Mouse (Mus musculus): ENCODE measurements around the gene Phactr1.

The Phactr1 gene

DNA sequence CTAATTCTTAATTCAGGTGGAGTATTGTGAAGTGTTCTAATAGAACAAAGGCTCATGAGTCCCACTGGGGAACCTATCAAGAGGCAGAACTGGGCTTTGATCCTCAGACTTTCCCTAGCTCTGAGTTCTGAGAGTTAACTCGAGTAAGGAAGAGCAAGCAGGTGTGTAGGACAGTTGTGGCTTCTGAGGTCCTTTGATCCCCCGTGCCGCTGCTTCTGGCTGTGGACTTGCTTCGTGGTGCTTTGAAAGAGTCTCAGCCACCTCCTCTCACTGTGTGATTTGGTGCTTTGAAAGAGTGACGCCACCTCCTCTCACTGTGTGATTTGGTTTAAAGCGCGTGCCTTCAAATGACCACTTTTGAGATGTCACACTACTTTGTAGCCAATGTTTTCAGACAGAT is 305.4 kb downstream of the Phactr1 start:
- no peak for DNase-seq

DNA sequence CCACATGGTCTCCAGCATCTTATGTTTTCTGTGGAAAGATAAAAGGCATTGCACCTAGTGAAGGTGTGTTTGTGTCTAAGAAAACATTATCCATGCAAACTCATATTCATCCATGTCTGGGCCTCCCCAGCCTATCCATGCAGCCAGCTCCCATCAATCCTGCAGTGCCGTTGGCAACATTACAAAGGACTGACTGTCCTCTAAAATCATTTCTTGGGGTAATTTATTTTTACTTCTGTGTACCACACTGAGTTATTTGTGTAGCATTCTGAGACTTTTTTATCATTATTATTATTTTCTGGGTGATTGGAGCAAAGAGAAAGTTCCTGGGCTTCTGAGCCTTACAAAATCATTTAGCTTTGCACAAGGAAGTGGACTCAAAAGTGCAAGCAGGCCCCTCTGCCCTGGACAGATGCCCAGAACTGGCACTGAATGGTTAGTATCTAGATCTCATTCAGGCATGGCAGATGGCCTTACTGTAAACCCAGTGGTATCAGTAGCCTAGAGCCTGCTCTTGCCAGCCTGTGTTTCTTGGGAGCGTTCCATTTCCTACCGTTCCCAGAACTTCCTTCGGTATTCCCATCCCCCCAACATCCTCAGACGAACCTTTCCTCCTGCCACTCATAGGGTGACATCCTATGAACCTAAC is 307.6 kb downstream of the Phactr1 start:
- DNase-seq = peak; percentile 93

DNA sequence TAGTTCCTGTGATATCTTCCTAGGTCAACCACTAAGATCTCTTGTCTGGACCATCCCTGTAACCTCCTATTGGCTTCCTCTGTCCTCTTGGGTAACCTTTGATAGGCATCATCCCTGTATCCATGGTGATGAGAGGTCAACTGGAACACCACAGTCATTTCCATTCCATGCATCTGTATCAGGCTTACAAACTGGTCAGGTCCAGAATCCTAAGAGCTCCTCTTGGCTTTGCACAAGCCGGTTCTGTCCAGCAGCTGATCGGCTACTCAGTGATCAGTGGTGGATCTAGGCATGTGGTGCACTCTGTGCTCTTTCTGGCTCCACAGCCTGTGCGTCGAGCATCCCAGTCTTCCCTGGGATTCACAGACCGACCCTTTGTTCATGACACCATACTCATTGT is 309.1 kb downstream of the Phactr1 start:
- no peak for DNase-seq

DNA sequence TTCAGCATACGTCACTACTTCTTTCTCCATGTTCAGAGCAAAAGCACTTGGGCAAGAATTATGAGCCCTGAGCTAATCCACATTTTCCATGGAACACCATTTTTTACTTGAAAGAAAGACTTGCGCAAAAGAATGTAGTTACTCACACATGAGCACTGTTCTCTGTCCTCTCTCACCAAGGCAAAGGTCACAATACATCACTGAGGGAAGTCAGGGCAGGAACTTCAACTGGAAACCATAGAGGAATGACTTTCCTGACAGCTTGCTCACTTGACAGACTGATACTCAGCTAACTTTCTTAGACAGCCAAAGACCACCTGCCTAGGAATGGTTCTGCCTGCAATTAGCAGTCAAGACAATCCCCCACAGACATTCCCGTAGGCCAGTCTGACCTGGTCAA is 309.6 kb downstream of the Phactr1 start:
- DNase-seq = no peak

DNA sequence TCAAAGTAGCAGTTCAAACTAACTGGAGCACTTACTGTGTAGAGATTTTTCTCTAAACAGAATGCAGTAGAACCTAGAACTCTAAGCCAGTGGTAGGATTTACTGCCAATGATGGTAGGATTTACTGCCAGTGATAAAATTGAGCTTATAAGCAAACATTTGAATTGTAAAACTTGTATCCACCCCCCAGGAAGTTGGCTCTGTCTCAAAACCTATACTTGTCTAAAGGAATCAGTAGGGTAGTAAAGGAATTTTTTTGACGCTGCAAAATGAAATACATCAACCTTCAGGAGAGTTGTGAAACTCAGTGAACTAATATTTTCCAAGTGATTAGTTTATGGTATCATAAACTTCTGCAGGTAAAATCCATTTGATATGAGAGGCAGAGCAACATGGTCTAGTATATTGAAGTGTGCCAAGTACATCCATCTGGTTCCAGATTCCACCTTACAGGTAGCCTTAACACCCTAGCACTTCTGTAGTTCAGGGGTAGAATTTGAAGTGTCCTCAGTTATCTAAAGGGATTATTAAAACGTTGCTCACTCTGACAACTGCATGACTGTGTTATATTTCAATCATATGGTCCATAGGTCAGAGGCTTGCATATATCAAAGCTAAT is 310.2 kb downstream of the Phactr1 start:
- DNase-seq = no peak

DNA sequence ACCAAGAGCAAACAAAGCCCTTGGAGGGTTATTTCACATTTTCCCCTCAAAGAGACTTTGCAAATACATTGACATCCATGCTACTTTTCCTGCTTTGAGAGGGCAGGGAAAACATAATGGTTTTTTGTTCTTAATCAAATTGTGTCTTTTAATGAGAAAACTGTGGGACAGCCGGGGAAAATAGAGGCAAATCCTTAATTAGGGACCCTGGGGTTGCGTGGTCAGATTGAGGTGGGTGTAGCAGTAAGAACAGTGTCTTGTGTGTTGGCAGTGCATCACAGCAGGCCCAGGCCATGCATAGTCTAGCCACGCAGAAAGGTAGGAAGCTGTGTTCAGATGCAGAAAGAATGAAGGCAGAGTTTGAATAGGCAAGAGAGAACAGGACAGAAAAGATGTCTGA is 310.7 kb downstream of the Phactr1 start:
- no peak for DNase-seq

DNA sequence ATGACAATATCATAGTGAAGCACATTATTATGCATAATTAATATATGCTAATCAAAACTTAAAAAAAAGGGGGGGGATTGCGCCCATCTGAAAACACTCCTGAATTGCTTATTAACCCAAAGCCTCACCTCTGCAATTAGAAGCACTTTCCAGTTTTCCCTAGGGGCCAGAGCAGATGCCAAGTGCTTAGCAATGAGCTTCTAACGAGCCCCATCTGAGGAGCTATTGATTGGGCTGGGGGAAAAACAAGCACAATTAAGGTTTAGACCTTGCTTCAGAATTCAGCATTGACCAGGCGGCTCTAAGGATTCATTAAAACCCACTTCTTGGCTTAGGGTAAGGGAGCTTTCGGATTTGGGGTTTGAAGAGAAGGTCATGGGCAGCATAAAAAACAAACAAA is 311.9 kb downstream of the Phactr1 start:
- DNase-seq = no peak

DNA sequence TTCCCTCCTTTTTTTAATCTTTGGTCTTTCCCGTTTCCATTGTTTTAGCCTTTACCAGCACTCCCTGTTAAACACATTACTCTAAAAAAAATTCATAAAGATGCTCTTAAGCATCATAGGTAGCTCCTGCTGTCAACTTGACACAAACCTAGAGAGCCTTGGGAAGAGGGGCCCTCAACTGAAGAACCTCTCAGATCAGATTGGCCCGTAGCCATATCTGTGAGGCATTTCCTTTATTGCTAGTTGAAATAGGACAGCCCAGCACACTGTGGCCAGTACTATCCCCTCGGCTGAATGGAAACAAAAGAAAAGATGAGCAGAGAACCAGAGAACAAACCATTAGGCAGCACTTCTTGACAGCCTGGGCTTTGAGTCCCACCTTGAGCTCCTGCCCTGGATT is 313.9 kb downstream of the Phactr1 start:
- no peak for DNase-seq

DNA sequence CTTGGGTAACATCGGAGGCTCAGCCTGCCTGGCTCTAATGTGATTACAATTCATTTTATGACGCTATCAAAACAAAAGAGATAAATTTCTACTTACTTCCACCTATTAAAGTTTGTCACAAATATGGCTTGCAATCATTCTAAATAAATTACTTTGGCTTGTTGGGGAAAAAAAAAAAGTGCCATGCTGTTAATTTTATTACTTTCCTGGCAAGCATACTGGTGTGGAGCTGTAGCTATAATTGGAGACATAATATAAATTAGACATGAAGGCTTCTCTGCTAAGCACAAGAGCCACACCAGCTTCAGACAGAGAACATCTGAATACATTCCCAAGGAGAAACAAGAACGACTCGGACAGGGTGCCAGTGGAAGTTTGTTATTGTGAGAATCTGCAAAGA is 315.8 kb downstream of the Phactr1 start:
- no peak for DNase-seq

DNA sequence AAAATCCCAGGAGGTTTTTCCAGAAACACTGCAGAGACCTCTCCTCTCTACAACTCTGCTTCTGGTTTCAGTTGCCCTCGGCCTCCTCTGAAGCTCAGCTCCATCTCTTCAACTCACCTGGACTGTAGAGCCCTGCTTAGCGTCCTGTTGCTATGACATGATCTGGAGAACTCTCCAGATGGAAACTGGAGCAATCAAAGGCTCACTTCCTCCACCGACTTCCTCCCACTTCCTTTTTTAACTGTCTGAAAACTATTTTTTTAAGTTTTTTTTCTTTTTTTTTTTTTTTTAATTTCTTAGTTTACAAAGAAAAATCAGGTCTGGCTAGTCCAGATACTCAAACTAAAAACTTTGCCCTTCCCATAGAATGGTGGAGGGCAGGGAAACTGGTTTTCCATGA is 318.9 kb downstream of the Phactr1 start:
- no peak for DNase-seq

DNA sequence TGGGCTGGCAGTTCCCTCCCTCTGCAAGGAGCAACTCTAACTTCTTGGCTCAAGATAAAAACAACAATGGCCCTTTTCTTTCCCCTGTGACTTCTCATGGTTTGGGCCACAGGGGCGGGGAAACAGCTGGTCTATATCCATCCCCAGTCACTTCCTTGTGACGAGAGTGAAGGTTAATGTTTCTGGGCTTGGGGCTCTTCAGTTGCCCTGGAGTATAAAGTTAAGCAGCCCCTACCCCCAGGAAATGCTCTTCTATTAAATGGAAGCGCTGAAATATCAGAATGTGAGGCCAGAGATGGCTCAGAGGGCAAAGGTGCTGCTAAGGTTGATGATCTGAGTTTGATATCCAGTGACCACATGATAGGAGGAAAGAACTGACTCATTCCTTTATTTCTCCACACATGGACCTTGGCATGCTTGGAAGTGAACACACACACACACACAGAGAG is 324.7 kb downstream of the Phactr1 start:
- no peak for DNase-seq

DNA sequence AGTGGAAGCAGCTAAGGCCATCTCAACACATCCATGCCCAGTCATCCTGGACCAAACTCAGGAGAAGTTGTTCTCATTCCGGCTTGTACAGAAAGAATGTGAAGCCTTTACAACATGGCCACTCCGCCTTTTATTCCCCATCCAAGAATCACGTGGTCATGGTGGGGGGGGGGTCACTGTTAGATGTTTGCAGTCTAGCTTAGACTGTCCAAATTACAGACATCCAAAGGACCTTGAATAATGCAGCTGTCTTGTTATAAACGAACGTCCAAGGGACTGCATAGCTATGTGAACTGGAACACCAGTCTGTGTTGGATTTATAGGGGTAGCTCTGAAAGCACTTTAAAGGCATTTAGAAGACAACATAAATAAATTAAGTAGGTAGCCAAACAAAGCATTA is 328.0 kb downstream of the Phactr1 start:
- no peak for DNase-seq

DNA sequence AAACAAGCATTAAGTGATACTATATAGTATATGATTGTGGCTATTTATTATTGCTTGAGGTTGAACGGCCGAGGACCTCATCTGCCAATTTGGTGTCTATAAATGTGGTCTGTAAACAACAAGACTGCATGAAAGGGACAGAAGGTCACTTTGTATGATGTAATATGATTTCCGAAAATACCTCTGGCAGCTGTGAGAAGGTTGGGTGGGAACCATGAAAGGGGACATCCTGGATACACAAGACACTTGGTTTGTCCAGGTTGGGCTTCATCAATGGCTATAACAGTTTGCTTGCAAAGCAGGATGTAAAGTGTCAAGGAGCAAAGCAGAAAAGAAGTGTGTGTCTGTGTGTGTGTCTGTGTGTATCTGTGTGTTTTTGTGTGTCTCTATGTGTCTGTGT is 329.2 kb downstream of the Phactr1 start:
- no peak for DNase-seq

DNA sequence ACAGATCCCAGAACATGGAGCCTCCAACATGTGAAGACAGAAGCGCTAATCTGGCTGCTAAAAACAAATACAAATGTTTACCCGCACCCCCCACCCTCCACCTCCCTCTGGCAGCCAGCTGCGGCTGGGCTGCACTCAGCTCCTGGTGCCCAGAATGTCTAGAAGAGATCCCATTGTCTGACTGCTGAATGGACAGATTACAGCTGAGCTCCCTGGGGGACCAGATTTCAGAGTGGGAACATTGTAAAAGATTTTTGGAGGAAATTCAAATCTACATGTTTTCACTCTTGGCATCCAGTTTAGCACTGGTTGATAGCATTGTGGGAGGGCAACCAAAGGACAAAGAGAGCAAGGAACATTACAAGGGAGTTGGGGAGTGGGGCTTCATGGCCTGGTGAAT is 331.1 kb downstream of the Phactr1 start:
- no peak for DNase-seq

DNA sequence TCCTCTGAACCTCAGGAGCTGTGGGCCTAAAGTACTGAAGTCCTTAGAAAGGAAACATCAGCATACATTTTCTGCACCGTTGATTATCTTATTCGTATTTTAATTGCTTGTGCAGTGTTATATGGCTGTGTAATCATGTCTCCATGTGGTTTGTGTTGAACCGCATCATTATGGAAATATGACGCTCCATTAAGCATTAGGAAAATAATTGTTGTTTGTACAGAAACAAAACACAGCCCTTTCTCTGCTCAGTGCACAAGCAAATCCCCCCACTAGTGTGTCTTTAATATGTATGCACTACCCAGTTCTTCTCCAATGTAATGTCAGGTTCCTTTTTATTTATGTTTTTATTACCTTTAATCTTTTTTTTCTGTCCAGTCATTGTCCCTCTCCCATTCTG is 333.6 kb downstream of the Phactr1 start:
- no peak for DNase-seq

DNA sequence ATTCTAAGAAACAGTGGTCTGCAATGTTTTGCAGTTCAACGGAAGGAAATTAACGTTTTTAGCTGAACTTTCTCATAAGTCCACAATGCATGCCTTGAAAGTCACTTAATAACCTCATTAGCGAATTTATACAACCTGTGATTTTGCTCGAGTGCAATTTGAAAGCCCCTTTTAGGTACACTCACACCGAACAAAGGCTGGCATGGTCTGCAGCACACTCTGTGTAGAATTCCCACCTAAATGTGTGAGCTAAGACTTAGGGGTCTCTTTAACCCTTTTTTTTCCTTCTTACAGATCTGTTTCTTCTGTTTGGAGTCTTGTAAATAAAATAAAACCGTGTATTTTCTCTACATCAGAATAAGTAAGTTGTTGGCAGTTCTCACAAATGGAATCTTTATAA is 335.3 kb downstream of the Phactr1 start:
- DNase-seq = no peak

DNA sequence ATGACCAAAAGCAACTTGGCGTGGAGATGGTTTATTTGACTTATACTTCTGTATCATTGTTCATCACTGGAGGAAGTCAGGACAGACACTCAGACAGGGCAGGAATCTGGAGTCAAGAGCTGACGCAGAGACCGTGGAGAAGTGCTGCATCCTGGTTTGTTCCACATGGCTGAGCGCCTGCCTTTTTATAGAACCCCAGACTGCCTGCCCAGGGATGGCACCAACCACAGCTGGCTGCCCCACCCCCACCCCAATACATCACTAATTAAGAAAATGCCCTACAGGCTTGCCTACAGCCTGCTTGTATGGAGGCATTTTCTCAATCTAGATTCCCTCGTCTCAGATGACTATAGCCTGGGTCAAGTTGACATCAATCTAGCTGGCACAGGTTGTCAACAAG is 338.4 kb downstream of the Phactr1 start:
- DNase-seq = no peak

DNA sequence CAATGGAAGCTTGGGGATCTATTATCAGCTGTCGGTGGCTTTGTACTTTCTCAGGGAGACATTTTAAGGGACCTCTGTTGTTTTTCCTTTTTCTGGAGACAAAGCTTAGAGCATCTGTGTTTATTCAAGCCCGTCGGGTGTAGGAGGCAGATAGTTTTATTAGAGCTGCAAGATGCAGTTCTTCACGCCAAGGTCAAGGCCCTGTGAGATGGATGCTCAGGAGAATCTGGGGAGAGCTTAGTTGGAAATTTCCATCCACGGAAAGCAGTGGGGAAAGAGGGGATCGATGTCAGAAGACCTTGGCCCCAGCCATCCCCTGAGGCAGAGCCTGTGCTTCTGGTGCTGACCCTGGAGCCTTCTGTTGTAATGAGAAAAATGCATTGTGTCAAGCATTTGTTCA is 340.6 kb downstream of the Phactr1 start:
- no peak for DNase-seq

DNA sequence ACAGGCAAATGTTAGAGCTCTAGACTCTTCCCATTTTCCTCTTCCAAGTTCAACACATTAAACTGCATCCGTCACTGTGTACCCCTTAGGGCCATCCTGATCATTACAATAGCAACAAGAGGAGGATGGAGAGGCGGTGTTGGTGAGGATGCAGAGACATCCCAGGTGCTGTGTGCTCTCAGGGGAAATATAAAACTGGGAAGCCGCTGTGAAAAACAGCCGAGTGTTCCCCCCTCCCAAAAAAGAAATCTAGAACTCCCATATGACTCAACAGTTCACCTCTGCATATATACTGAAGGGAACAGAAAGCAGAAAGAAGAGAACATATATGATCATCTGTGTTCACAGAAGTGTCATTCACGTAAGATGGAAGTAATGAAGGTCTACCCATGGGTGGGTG is 342.6 kb downstream of the Phactr1 start:
- no peak for DNase-seq

DNA sequence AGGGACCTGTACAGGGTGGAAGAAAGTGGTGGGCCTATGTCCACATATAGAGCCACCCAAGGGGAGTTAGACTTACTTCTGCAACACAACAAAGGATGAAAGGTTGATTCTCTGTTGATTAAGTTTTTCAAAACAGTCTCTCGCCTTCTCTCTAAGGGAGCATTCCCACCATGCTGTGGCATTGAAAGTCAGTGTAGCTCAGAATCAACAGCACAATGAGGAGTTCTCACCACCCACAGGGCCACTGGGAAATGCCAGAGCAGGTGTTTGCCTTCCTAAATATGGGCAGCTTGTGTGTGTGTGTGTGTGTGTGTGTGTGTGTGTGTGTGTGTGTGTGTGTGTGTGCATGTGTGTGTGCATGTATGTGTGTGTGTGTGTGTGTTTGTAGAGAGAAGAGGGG is 347.1 kb downstream of the Phactr1 start:
- DNase-seq = no peak

DNA sequence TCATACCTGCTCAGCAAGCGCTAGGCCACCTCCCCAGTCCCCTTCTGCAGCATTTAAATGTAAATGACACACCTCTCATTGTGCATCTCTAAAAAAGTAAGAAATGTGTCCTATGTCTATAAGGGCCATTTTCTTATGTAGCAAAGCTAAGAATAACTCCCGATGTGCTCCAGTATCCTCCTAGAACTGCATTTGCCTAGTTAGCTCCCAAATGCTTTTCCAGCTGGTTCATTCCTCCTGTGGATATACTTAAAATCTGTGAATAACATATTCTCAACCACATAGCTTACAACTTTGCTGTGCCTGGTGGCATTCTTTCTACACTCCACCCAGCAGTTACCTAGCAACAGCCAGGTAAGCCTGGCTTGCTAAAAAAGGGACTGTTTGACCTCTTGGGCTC is 349.8 kb downstream of the Phactr1 start:
- no peak for DNase-seq

DNA sequence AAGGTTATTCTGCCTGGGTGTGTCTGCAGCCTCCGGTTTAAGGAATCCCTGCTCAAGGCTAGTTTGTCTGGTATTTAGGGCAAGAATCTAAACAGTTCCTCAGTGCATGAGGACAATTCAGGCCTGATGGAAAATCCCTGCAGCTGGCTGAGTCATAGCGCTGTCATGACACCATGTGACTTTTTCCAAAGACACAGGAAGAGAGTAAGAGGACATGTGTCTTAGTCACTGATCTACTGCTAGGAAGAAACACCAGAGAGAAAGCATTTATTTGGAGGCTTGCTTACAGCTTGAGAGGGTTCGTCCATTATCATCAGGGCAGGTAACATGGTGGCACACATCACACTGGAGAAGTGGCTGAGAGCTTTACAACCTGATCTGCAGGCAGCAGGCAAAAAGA is 352.0 kb downstream of the Phactr1 start:
- DNase-seq = no peak

DNA sequence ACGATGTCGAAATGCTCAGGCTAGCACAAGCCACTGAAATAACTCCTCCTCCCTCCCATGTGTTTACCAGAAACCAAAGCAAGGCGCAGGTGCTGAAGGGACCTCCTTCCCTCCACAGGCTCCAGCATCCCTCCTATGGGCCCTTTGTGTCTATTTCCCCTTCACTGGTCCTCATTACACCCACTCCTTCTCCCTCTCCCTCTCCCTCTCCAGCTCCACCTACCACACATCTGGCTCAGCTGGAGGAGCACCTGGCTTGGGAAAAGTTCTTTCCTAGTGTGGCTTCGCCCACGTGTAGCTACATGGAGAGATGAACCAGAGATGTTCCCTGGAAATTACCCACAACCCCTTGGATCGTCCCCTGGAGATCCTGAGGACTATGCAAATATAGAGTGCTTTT is 356.1 kb downstream of the Phactr1 start:
- no peak for DNase-seq

DNA sequence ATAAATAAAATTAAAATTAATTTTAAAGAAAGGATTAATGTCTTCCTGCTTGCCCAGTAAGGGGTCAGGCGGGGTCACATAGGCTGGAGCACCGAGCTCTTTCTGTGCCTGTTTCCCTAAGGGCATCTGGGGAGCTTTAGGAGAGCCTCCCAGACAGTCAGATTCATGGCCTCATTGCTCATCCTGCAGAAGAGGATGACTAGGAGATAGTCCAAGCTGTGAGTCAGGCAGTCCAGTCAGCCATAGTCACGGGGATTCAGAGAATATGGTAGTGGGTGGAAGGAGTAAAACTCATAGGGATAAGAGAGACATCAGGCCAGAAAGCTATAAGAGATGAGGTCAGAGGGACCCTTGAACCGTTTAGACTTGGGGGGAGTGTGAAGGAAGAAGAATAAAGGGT is 362.3 kb downstream of the Phactr1 start:
- no peak for DNase-seq

DNA sequence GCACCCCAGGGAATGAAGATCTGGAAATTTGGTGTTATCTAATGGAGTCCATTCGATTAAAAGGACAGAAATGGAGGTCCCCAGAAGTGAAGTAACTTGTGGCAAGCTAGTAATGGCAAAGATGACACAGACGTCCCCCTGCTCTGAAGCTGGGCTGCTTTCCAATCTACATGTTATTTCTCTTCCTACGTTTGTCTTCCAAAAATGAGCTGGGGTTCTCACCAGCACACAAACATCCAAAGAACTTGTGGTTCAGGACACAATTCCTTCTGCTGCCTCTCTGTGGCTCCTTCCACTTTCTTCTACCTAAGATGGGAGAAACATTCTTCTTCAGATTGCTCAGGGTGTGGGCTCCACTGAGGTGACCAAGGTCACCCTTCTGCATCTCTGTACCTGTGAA is 368.1 kb downstream of the Phactr1 start:
- no peak for DNase-seq
